Mouse (Mus musculus): ENCODE results near the gene Rnf208. TPM values are rescaled to one million over a fixed set of nuclear protein-coding genes. Genes with fewer than 3 reads are reported as not detected.

Gene Rnf208
- polyA plus RNA-seq, 1 experiment: 427 TPM

DNA sequence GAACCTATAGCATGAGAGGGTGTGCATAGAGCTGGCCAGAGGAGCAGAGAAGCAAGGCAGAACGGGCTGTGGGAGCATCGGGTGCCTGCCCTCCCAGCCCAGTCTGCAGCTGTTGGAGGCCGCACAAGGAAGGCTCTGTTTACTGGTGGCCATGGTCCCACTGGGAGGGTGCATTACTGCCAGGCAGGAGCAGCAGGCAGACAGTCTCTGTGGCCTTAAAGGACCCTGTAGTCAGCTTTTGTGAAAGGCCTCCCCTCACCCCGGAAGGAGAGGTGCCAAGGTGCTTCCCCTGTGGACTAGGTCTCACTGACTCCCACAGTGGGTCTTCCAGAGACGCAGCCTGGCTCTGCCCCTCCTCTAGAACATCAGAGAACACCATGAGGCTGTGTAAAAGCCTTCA is 15.2 kb upstream of the Rnf208 start:
- H3K4me3 ChIP-seq (replicated peaks; ENCODE audit: insufficient read depth, low read depth, low read length): no peak overlapping the region
- 0 out of 2 replicates have a peak overlapping the region, but pooled peaks have one; percentile 43 for H3K27ac ChIP-seq (ENCODE audit: insufficient read depth, low read length)
- peak; percentile 42 to 58 for DNase-seq
- no peaks in the 10 kb centered on the region for H3K27me3 ChIP-seq (ENCODE audit: control insufficient read depth, insufficient read depth, low read length)
- no peak for TF ChIP-seq CTCF (IDR thresholded peaks at IDR 0.05; ENCODE audit: borderline replicate concordance, insufficient read depth, low read depth, low read length)
- no peak for TF ChIP-seq POLR2A (IDR thresholded peaks at IDR 0.05; ENCODE audit: borderline replicate concordance, insufficient read depth, low read length)
- peaks cover 4% of the 10 kb centered on the region; the same call in 1 of the 2 replicates for H3K4me1 ChIP-seq (ENCODE audit: control insufficient read depth, insufficient read depth, low read length)
- 31% methylated on average over 5 of the region's 5 CpGs for WGBS

DNA sequence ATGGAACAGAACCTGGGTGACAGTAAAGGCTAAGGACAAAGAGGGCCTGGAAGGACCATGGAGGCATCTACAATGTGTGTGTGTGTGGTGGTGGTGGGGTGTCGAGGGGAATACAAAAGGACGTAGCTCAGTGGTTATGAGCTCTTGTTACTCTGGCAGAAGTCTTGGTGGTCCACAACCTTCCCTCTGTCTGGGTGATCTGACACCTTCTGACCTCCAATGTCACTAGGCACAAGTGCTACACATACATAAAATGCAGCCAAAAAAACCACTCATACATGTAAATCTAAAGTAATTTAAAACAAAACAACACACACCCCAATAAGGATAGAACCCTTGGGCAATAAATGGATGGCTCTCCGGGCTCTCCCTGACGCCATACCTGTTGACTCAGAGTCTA is 14.6 kb upstream of the Rnf208 start:
- no peak for DNase-seq
- no peak overlapping the region for H3K4me3 ChIP-seq (replicated peaks; ENCODE audit: insufficient read depth, low read depth, low read length)
- H3K27ac ChIP-seq (ENCODE audit: insufficient read depth, low read length): peak overlapping the region; percentile 43; the same call in 1 of the 2 replicates
- no peak for TF ChIP-seq CTCF (IDR thresholded peaks at IDR 0.05; ENCODE audit: borderline replicate concordance, insufficient read depth, low read depth, low read length)
- TF ChIP-seq POLR2A (IDR thresholded peaks at IDR 0.05; ENCODE audit: borderline replicate concordance, insufficient read depth, low read length): no peak
- H3K4me1 ChIP-seq (ENCODE audit: control insufficient read depth, insufficient read depth, low read length): peaks cover 4% of the 10 kb centered on the region; the same call in 1 of the 2 replicates
- WGBS: 87% methylated on average over 4 of the region's 4 CpGs
- H3K27me3 ChIP-seq (ENCODE audit: control insufficient read depth, insufficient read depth, low read length): no peaks in the 10 kb centered on the region

DNA sequence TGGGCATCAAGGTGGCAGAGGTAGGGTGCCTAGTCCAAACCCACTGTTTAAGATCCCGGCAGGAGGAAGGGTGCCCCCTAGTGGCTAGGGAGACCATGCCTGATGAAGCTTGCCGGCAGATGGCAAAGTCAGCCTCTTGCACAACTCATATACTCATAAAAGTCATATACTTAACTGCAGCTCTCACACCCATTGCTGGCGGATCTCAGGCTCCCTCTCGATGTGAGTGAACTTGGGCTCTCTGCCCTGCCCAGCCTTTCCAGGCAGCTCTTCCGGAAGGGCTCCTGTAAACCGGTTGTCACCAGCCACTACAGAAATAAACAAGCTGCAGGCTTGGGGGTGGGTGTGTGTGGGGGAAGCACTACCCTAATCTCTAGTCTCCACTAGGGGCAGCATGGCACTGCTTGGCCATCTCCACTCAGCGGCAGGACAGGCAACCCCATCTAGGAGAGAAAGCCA is 13.6 kb upstream of the Rnf208 start:
- no peaks in the 10 kb centered on the region for H3K27me3 ChIP-seq (ENCODE audit: control insufficient read depth, insufficient read depth, low read length)
- DNase-seq: peak; percentile 85 to 90
- H3K27ac ChIP-seq (ENCODE audit: insufficient read depth, low read length): peak overlapping the region; percentile 69
- H3K4me3 ChIP-seq (replicated peaks; ENCODE audit: insufficient read depth, low read depth, low read length): peak overlapping the region; percentile 37
- peaks cover 4% of the 10 kb centered on the region; the same call in 1 of the 2 replicates for H3K4me1 ChIP-seq (ENCODE audit: control insufficient read depth, insufficient read depth, low read length)
- TF ChIP-seq CTCF (IDR thresholded peaks at IDR 0.05; ENCODE audit: borderline replicate concordance, insufficient read depth, low read depth, low read length) (peak; percentile 85), POLR2A (IDR thresholded peaks at IDR 0.05; ENCODE audit: borderline replicate concordance, insufficient read depth, low read length) (no peak)
- under 1% methylated on average over 7 of the region's 7 CpGs for WGBS

DNA sequence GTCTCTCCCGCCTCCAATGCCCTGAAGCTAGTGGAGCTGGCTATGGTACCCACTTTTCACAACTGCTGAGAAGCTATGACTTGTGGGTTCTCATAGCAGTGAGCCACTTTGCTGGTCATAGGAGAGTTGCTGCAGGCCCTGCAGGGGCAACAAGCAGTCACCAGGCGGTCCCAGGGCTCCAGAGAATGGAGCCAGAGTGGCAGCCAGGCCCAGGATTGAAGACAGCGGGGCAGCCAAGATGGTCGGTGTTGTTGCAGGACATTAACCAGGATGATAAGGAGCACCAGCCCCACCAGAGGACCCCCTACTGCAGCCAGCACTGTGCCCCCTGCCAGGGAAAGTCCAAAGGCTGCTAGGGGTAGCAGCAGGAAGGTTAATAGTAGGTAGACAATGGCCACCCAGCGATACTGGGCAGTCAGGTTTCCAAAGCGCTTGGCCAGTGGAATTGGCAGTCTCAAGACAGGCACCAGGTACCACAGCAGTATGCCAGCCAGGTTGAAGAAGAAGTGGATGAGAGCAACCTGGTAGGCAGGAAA is 13.0 kb upstream of the Rnf208 start:
- no peak for TF ChIP-seq CTCF (IDR thresholded peaks at IDR 0.05; ENCODE audit: borderline replicate concordance, insufficient read depth, low read depth, low read length)
- Histone ChIP-seq H3K4me3 (replicated peaks; ENCODE audit: insufficient read depth, low read depth, low read length) (no peak overlapping the region), H3K27ac (ENCODE audit: insufficient read depth, low read length) (peak overlapping the region; percentile 38), H3K27me3 (ENCODE audit: control insufficient read depth, insufficient read depth, low read length) (no peaks in the 10 kb centered on the region), H3K4me1 (ENCODE audit: control insufficient read depth, insufficient read depth, low read length) (peaks cover 4% of the 10 kb centered on the region; the same call in 1 of the 2 replicates)
- no peak for DNase-seq
- 67% methylated on average over 6 of the region's 6 CpGs for WGBS

DNA sequence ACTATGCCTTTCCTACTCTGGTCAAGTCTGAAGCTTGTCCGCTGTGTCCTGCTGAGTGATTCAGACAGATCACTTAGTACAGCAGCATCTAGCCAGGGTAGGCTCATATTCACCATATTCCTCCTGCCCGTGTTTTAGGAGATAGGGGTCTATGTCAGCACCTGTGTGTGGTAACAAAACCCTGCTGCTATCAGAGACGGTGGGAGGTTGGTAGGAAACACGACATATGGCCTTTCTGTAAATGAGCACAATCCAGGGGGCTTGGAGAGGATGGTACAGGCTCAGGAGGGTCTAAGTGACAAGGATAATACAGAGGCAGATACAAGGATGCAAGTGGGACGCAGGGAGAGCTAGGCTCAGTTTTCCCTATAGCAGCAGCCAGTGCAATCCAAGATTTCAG is 12.5 kb upstream of the Rnf208 start:
- no peak for TF ChIP-seq CTCF (IDR thresholded peaks at IDR 0.05; ENCODE audit: borderline replicate concordance, insufficient read depth, low read depth, low read length)
- no peak for TF ChIP-seq POLR2A (IDR thresholded peaks at IDR 0.05; ENCODE audit: borderline replicate concordance, insufficient read depth, low read length)
- no peak for DNase-seq
- 87% methylated on average over 5 of the region's 5 CpGs for WGBS
- Histone ChIP-seq H3K27me3 (ENCODE audit: control insufficient read depth, insufficient read depth, low read length) (no peaks in the 10 kb centered on the region), H3K4me3 (replicated peaks; ENCODE audit: insufficient read depth, low read depth, low read length) (no peak overlapping the region), H3K4me1 (ENCODE audit: control insufficient read depth, insufficient read depth, low read length) (peaks cover 4% of the 10 kb centered on the region; the same call in 1 of the 2 replicates), H3K27ac (ENCODE audit: insufficient read depth, low read length) (no peak overlapping the region)

DNA sequence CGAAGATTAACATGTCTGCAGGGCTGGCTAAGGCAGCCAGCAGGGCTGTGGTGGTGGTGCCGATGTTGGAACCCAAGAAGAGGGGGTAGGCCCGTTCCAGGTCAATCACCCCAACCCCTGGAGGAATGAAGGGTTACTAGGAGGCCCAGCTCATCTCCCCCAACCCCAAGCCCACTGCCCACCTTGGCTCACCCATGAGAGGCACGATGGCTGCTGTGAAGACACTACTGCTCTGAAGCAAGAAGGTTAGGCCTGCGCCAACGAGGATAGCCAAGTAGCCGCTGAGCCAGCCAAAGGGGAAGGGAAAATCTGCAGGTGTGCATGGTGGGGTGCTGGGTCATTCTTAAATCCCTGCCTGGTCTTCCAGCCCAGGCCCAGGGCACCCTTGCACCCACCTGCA is 11.5 kb upstream of the Rnf208 start:
- Histone ChIP-seq H3K4me1 (ENCODE audit: control insufficient read depth, insufficient read depth, low read length) (peaks cover 4% of the 10 kb centered on the region; the same call in 1 of the 2 replicates), H3K27ac (ENCODE audit: insufficient read depth, low read length) (no peak overlapping the region), H3K27me3 (ENCODE audit: control insufficient read depth, insufficient read depth, low read length) (no peaks in the 10 kb centered on the region), H3K4me3 (replicated peaks; ENCODE audit: insufficient read depth, low read depth, low read length) (no peak overlapping the region)
- TF ChIP-seq CTCF (IDR thresholded peaks at IDR 0.05; ENCODE audit: borderline replicate concordance, insufficient read depth, low read depth, low read length): no peak
- no peak for TF ChIP-seq POLR2A (IDR thresholded peaks at IDR 0.05; ENCODE audit: borderline replicate concordance, insufficient read depth, low read length)
- DNase-seq: no peak
- 74% methylated on average over 7 of the region's 7 CpGs for WGBS

DNA sequence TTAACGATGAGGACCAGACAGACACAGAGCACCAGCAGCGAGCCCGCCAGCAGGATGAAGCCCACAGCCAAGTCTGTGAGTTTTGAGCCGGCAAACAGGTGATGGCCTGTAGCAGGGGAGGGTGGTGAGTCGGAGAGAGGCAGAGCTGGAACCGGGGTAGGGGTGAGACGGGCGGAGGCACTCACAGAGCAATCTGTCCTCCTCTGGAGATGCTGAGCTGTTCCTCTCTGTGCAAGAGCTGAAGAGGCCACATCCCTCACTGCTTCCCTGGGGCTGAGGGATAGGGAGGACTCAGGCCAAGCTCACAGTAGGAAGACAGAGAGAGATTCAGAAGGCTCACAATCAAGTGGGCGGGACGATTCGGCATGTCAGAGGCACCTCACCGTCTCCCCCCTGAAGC is 11.0 kb upstream of the Rnf208 start:
- H3K4me3 ChIP-seq (replicated peaks; ENCODE audit: insufficient read depth, low read depth, low read length): no peak overlapping the region
- DNase-seq: no peak
- no peak overlapping the region for H3K27ac ChIP-seq (ENCODE audit: insufficient read depth, low read length)
- no peaks in the 10 kb centered on the region for H3K27me3 ChIP-seq (ENCODE audit: control insufficient read depth, insufficient read depth, low read length)
- 40% methylated on average over 12 of the region's 12 CpGs for whole genome bisulfite sequencing
- peaks cover 4% of the 10 kb centered on the region; the same call in 1 of the 2 replicates for H3K4me1 ChIP-seq (ENCODE audit: control insufficient read depth, insufficient read depth, low read length)
- no peak for TF ChIP-seq POLR2A (IDR thresholded peaks at IDR 0.05; ENCODE audit: borderline replicate concordance, insufficient read depth, low read length)
- no peak for TF ChIP-seq CTCF (IDR thresholded peaks at IDR 0.05; ENCODE audit: borderline replicate concordance, insufficient read depth, low read depth, low read length)

DNA sequence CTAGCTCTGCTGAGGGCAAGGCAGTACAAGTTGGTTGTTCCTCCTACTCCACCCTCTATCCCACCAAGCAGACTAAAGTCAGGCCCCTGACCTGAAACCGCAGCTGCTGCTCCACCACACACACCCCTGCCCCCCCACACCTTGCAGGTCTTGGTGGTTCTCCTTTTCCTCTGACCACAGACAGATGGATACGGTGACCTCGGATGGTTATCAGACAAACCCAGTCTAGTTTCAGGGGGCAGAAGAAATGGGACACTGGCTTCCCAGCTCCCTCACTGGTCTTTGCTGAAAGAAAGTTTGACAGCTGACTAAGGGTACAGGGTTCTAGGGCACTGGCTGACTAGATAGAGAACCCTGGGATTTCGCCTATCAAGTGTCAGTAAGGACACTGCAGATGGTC is 8.6 kb upstream of the Rnf208 start:
- H3K27ac ChIP-seq (ENCODE audit: insufficient read depth, low read length): no peak overlapping the region
- H3K4me1 ChIP-seq (ENCODE audit: control insufficient read depth, insufficient read depth, low read length): peaks cover 4% of the 10 kb centered on the region; the same call in 1 of the 2 replicates
- TF ChIP-seq POLR2A (IDR thresholded peaks at IDR 0.05; ENCODE audit: borderline replicate concordance, insufficient read depth, low read length): no peak
- no peak for TF ChIP-seq CTCF (IDR thresholded peaks at IDR 0.05; ENCODE audit: borderline replicate concordance, insufficient read depth, low read depth, low read length)
- no peaks in the 10 kb centered on the region for H3K27me3 ChIP-seq (ENCODE audit: control insufficient read depth, insufficient read depth, low read length)
- WGBS: 79% methylated on average over 4 of the region's 4 CpGs
- no peak for DNase-seq
- no peak overlapping the region for H3K4me3 ChIP-seq (replicated peaks; ENCODE audit: insufficient read depth, low read depth, low read length)

Measured in cerebellum, adult 2 months (tissue).